Mouse (Mus musculus) adrenal gland, postnatal 36 days (tissue): Measurements from ENCODE around the gene Tjp1. TPM values are rescaled to one million over a fixed set of nuclear protein-coding genes. Genes with fewer than 3 reads are reported as not detected.
A peak's percentile ranks its signal among the peaks of the same experiment; 100 is the strongest.

Source experiments
- DNase-seq, 2 experiments: peaks; one replicate each; pipeline ENCODE4 v3.0.0; 2021; ENCODE audit warnings: mixed read lengths in 1 of 2
- total RNA-seq, 2 experiments: library from RNA; stranded (reverse); gene quantifications; 2 replicates each; pipeline ENCODE4 v1.2.3; 2021

Gene Tjp1
- total RNA-seq, 2 experiments from 2014 or later, result 86.5 to 89.9 TPM

DNA sequence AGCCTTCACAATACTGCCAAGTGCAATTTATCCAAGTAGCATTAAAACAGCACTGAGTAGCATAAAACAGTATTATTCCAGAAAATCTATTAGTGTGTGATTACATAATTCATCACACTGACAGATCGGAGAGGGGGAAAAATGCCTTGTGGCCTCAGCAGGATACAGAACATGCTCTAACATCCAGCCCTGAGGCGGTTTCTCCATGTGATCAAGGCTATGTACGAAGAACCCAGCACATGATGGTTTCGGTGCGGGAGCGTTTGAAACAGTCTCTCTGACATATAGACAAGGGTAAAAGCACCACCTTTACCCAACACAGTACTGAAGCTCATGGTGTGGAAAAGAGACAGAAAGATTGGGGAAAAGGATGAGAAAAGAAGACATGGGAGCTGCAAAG is 38.4 kb downstream of the Tjp1 start:
- no peak for DNase-seq

DNA sequence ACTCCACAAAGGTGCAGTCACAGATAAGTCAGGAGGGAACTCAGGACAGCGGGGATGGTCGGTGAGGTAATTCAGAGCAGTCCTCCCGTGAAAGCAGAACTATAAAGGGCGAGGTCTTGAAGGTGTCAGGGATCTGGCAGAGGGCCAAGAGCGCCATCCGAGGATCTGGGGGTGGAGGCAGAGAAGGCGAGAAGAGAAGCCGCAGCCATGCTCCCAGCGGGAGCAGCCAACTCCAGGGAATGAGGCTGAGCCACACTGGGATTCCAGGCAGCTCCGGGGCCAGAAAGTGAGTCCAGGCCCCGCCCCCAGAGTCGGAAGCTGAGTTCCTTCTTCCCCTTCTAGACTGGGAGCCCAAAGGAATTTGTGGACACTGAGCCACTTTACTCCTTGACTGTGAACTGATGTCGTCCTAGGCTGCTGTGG is 41.3 kb downstream of the Tjp1 start:
- peak; percentile 55 to 67 for DNase-seq

GRCm38 (mm10) chr7:65484170-65484778 is 43.3 kb downstream of the Tjp1 start:
- DNase-seq, result no peak

DNA sequence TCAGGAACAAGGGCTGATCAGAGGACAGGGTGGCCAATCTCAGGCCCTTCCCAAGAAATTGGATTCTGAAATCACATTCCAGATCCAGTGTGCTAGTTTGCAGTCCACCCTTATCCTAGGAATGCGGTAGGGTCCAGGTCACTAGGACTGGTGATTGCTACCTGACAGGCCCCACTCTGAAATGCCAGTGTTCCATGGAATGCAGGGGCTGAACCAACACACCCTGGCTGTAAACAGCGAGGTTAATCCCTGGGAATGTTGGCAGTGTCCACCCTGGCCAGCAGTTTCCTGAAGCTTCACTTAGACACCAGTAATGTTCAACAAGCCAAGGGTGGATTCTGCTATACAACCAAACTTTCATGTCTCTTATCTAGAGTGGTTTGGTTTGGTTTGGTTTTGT is 45.4 kb downstream of the Tjp1 start:
- no peak for DNase-seq

GRCm38 (mm10) chr7:65472048-65472447 is 55.5 kb downstream of the Tjp1 start:
- no peak for DNase-seq

DNA sequence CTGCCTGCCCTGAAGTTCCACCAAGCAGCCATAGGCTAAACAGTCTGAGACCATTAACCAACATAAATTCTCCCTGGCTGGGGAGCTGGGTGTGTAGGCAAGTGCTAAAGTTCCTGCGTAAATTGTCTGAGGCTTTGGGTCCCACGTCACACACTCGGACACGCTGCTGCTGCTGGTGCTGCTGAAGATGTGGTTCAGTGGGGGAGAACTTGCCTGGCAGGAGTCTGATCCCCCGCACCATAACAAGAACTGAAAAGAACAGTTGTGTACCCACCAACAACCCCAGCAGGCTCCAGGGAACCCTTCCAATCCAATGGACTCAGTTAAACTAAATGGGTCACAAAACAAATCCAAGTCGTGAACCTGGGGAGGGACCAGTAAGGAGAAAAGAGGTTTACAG is 56.2 kb downstream of the Tjp1 start:
- no peak for DNase-seq

GRCm38 (mm10) chr7:65470214-65470613 is 57.4 kb downstream of the Tjp1 start:
- no peak for DNase-seq

DNA sequence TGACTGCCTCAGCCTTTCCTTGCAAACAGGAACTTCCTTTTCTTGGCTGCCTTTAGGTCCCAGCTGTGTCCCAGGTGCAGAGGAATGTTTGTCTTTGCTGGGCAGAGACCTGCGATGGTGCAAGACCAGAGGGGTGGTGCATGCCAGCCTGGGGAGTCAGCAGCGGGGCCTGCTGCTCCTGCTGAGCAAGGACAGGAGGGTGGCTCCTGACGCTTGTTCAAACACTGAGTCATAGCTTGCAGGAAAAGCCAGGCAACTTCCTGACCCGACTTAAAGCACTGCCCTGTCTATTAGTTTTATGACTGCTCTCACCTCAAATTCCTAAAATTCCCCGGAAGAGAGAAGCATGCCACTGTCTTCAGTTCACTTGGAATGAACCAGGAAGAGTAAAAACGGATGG is 57.9 kb downstream of the Tjp1 start:
- peak; percentile 68 to 70 for DNase-seq

DNA sequence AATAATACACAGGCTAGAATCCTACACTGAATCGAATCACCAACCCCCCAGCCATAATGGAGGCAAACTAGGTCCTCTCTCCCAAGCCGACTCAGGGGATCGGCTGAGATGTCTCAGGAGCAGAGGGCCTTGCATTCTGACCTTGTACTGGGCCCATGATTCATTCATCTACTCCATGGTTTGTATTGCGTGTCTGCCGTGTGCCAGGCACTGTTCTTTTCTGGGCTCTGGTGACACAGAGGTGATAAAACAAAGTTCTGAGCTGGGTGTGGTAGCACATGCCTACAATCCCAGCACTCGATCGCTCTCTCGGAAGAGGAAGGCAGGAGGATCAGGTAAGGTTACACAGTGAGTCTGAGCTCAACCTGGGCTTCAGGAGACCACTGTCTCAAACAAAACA is 59.4 kb downstream of the Tjp1 start:
- peak; percentile 58 to 64 for DNase-seq

- peak; percentile 16 to 28 for DNase-seq
Observed at GRCm38 (mm10) chr7:65467306-65468021, 60.1 kb downstream of the Tjp1 start.

GRCm38 (mm10) chr7:65466137-65466536 is 61.4 kb downstream of the Tjp1 start:
- no peak for DNase-seq

DNA sequence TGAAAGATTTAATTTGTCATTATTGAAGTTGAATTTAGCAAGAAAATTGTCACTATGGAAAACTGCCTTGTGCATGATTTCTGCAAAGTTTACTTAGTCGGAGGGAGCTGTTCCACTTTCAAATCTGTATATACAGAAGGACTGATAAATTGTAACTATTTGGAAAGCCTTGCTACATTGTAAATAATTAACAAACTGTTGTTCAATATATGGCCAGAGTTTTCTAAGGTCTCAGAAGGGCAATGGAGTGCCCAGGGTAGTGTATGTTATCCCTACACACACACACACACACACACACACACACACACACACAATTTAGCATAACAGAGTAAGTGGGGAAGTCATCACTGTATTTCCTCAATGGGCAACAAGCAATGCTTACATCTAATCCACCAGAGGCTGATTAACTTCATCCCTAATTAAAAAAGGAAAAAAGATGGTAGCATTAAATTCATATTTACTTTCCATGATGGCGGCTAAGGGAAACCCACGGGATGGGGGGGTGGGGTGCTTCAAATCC is 63.0 kb downstream of the Tjp1 start:
- DNase-seq, result no peak

DNA sequence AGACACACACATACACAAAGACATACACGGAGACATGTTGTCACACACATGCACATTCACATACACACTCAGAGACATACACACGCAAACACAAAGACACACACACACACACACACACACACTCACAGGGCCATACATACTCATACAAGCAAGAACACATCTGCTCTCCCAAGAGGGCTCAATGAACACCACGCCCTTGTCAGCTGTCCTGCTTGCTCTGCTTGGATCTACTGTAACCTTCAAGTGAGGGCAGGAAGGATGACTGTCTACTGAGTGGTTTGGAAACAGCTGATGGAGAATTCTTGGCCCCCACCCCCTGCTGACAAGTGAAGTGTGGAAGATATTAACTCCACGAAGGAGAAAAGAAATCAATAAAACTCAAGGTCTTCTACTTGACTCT is 64.1 kb downstream of the Tjp1 start:
- DNase-seq, result no peak

DNA sequence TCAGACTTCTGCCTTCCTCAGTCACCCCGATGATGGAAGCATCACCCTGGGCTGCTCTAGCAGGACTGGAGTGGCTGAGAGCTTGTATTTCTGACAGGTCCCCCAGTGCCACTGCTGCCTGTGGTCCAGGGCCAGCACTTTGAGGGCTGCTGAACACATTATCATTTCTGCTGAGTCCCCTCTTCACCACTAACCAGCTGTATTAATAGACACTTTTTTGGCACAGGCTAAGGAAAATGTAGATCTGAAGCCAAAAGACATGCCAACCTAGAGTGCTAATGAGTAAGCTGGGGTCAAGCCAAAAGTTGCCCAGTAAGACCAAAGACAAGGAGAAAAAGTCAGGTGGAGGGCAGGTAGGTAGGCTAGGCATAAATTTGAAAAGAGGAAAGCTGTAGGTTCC is 66.2 kb downstream of the Tjp1 start:
- no peak for DNase-seq

- DNase-seq, result no peak
Observed at GRCm38 (mm10) chr7:65460196-65460595, 67.4 kb downstream of the Tjp1 start.

GRCm38 (mm10) chr7:65456031-65456430 is 71.5 kb downstream of the Tjp1 start:
- no peak for DNase-seq

DNA sequence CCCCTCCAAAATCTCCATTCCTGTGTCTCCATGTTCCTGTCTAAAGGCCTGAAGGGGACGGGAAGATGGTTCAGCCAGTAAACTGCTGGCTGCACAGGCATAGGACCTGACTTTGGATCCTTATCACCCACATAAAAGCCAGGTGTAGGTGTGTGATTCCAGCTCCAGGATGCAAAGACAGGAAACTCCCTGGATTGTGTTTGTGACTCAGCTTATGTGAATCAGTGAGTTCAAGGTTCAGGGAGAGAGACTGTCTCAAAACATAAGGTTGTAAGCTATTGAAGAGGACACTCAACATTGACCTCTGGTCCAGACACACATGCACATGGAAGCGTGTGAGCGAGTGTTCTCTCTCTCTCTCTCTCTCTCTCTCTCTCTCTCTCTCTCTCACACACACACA is 72.4 kb downstream of the Tjp1 start:
- no peak for DNase-seq

- no peak for DNase-seq
Observed at GRCm38 (mm10) chr7:65454269-65454668, 73.3 kb downstream of the Tjp1 start.

DNA sequence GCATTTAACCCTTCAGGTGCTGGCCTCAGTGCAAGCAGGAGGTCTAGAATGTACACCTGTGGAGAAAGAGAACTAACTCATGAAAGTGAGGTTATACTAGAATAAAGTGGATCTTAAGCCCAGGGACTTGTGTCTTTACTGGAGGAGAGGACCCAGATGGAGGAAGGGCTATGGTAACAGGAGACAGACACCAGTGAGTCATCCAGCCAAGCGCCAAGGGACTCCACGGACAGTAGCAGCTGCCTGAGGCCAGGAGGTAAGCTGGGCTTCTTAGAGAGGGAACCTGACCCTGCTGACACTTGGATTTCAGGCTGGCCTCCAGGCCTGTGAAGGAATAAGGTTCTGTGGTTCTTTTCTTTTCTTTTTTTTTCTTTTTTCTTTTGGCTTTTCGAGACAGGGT is 75.3 kb downstream of the Tjp1 start:
- DNase-seq, result peak; percentile 16 to 34

GRCm38 (mm10) chr7:65450158-65450557 is 77.4 kb downstream of the Tjp1 start:
- DNase-seq, result no peak

DNA sequence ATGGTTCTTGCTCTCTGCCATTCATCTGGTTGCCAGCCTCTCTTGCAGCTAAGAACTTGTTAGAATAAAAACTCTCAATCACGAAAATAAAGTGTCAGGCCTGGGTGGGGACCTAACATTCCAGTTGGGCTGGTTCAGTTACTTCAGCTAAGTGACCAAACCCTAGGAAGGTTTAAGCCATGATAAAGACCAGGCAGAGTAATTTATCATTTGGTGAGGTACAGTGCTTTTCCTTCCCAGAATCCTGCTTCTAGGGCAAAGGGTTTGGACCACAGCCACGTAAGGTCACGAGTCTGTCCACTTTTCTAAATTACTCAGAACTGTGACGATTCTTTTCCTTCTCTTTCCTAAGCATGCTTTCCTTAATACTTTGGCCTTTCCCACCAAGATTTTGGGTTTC is 86.1 kb downstream of the Tjp1 start:
- DNase-seq, result peak; percentile 38 to 60

GRCm38 (mm10) chr7:65439518-65439917 is 88.1 kb downstream of the Tjp1 start:
- no peak for DNase-seq

DNA sequence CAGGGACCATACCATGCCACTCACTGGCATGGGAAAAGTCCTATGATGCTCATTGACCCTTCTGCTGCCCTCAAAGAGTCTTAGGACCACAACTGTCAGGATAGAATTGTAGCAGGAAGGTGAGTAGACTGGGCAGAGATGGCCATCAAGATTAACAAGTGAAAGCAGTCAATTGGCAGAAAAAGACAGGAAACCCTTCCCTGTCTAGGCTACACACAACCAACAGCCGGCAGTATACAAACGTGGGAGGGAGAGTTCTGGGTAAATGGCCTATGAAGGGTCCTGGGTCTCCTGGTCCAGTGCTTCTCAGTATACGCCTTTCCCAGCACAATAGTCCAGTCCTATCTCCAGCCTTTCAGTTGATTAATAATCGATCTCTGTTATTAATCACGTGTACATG is 89.4 kb downstream of the Tjp1 start:
- DNase-seq, result no peak

- DNase-seq, result no peak
Observed at GRCm38 (mm10) chr7:65436921-65437320, 90.7 kb downstream of the Tjp1 start.
